Mouse (Mus musculus) NIH3T3 (cell line): ENCODE measurements at regions not wholly inside any gene's neighbourhood (a gene's known extent, or its start where the extent isn't known, plus 50 kb on each side); places are given as distances from the start of the nearest gene placed in this dataset.

ENCODE experiments used
- DNase-seq: peaks from one replicate; pipeline ENCODE4 v3.0.0-alpha.2; 2012; ENCODE audit warnings: low read depth

DNA sequence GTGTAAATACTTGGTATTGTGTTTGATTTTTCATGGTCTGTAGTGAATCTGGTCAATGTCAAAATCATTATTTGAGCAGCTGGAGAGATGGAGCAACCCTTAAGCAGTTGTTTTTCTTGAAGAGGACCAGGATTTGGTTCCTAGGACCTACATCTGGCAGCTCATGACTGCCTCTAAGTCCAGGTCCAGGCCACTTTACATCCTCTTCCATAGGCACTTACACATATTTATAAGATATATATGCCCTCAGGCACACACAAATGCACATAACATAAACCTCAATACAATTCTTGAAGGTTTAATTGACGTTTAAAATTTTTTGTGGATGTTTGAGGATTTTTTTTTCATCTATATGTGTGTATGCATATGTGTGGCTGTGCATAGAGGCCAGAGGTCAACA lies 96.8 kb upstream of the Fam240b start:
- no peak for DNase-seq

DNA sequence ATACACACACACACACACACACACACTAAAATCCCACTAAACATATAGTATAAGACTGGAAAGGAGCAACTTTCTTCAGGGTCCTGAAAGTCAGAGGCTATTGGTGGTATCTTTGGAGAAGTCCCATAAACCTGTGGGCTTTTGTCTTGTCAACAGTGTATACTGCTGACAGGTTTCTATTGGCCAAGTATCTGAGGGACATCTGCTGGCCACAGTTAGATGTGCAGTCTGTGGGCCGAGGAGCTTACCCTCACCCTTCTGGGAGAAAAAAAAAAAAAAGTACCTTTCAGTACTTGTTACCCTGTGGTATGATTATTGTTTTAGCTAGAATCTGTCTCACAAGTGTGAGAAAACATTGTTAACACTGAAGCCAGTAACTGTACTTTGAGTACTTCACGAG lies 76.1 kb upstream of the Fam240b start:
- DNase-seq = peak; percentile 17

DNA sequence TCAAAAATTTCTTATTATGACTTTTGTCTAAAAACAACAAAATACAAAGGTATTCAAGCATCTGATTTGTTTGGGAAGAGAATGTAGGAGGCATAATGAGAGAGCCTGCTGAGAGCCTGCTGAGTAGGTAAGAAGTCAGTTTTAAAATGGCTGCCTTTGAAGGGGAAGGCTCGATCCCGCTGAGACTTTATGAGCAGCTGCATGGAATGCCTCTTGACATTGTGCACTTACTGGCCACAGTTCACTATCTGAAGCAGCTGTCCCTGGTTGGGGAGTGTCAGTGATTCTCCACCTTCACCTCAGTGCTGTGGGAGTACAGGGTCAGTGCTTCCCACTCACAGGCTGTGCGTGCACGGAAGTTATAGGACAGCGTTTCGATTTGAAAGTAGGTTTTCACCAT lies 71.3 kb upstream of the Fam240b start:
- DNase-seq = no peak

DNA sequence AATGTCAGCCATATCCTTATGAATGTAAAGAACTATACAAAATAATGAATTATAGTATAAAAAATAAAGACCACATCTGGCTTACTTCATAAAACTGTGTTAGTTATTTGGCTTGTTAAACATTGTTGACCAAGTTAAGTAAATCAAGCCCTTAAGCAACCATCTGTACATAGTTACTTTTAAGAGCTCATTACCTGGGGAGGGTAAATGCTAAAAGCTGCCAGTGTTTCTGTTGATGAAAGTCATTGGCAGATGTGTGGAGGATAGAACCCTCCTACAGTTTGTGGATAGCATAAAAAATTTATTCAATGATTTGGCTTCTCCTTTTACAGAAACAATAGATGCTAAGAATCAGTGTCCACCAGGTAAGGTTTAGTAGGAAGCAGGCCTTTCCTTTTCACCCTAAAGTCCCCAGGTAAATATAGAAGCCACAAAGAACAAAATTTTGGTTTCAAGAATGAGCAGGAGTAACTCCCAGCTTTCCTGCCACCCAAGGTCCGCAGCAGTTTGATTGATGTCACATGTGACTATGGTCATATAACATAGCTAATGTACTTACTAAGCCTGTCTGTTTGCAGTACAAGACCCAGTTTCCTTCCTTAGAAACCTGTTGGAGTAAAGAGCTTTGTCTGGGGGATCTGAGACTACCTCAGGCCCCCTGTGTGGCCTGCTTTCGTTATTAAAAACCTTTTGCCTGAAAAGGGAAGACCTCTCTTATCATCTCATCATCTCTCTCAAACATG lies 69.5 kb upstream of the Fam240b start:
- no peak for DNase-seq

DNA sequence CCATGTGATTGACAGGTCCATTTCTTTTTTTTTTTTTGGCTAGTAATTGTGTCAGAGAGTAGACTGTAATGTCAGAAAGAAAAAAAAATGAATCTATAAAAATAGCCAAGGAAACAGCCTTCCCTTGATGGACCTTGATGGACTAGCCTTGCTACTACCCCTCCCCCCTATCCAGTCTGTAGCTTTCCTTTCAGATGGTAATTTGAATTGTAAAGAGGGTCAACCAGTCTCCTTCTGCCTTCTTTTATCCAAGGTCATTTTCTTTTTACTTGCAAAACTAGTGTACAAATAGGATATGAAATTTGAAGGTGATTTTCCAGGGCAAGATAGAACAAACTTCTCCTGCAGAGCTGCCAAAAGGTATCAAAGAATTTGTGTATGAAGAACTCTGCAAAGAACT lies 68.2 kb upstream of the Fam240b start:
- no peak for DNase-seq
